Mouse (Mus musculus) thymus, adult 2 months (tissue): Measurements from ENCODE around the gene Ube2v1.

ENCODE experiments used
- CTCF ChIP-seq: fragments of 200-500 bp; IDR thresholded peaks from 2 replicates; pipeline ENCODE4 v1.5.1; 2012; ENCODE audit warnings: mild to moderate bottlenecking, control low read depth, low read length, moderate library complexity, borderline replicate concordance; ENCODE audit not compliant: control insufficient read depth, poor library complexity, insufficient read depth; ENCODE audit errors: extremely low read depth
- POLR2A ChIP-seq: fragments of 200-500 bp; IDR thresholded peaks from 2 replicates; pipeline ENCODE4 v1.6.1; 2012; ENCODE audit warnings: mild to moderate bottlenecking, low read length, control low read depth, moderate library complexity; ENCODE audit not compliant: control insufficient read depth, poor library complexity, insufficient read depth; ENCODE audit errors: extremely low read depth

- TF ChIP-seq CTCF (no peak), POLR2A (no peak)
These were observed 6.2 kb downstream of the Ube2v1 start for GRCm38 (mm10) chr2:167625670-167626069.
